Mouse (Mus musculus) left cerebral cortex, adult 11 months (tissue): ENCODE results near the gene Tmem266.
A peak's percentile ranks its signal among the peaks of the same experiment; 100 is the strongest.

ENCODE experiments used
- DNase-seq: peaks from one replicate; pipeline ENCODE4 v3.0.0; 2022; ENCODE audit warnings: low spot score

The Tmem266 gene

GRCm38 (mm10) chr9:55326515-55327233 lies at the start of gene Tmem266, which contains the start of gene Nrg4:
Tmem266 (plus strand) TSS chr9:55326913.
Nrg4 (minus strand) TSS chr9:55326844.
- DNase-seq: peak; percentile 47

- no peak for DNase-seq
Measured at GRCm38 (mm10) chr9:55277562-55277961, 49.2 kb upstream of the Tmem266 start.

DNA sequence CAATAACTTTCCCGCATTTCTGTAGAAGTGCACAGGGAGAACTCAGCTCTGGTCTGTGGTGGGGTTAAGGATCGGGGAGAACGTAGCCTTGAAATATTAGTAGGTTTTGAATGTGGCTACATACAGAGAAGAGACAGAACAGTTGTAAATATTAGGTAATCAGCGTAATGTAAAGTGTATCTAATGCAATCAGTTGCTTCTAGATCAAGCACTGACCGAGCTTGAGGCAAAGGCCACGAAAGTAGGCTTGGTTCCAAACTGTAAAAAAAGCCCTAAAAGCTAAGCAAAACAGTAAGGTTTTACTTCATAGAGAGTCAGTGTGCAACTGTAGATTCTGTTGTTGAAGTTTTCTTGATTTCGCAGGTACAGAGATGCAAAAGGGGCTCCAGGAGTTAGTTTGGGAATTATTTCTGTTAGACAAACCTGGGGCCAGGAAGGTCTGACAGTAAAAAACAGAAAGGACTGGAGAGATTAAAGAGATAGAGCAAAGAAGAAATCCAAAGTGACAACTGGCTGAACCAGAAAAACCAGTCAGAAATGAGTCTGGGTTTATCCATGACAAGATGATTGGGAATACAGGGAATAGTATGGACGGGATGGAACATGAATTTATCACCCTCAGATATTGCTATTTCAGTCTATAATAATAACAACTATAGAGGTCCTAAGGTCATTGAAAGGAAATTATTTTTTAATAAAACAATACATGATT lies 47.4 kb upstream of the Tmem266 start:
- DNase-seq: no peak

DNA sequence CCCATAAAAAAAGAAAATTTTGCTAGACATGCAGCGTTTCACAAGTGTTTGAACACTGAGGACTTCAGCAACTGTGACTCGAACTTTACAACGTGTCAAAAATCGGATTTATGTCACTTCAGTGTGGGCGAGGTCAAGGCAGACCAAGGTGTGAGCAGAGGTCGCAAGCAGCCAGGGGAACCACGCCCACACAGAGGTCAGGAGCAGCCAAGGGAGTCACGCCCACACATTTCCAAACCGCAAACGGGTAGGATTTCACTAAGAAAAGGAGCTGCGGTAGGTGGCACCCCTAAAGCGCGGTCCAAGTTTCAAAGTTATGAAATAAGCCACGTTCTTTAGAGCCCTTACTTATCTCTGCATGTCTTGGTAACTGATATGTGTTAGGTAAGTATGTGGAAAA lies 43.2 kb upstream of the Tmem266 start:
- no peak for DNase-seq

DNA sequence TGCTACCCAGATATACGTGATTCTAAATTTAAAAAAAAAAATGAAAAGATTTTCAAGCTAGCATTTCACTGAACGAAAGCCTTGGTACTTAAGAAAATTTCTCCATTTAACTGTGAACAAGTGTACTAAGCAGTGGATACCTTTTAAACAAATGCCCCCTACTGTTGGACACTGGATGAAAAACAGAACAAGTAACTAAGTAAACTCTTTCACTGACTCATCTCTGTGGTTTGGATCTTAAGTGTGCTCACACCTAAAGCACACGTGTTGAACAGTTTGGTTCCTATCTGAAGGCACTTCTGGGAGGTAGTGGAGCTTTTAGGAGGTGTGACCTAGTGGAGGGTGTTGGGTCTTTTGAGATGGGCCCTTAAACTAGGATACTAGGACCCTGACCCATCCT lies 41.5 kb upstream of the Tmem266 start:
- DNase-seq: no peak

GRCm38 (mm10) chr9:55289475-55290198 lies 37.1 kb upstream of the Tmem266 start:
- DNase-seq: no peak

DNA sequence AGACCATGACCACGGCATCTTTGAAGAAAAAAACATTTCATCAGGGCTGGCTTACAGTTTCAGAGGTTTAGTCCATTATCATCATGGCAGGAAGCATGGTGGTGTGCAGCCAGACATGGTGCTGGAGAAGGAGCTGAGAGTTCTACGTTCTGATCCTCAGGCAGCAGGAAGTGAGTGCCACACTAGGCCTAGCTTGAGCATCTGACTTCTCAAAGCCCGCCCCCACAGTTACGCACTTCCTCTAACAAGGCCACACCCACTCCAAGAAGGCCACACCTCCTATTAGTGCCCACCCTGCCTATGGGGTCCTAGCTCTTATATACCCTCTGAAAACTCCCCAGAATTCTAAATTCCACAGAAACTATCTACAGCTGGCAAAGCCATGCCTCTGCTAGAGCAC lies 34.7 kb upstream of the Tmem266 start:
- no peak for DNase-seq

GRCm38 (mm10) chr9:55296221-55296620 lies 30.5 kb upstream of the Tmem266 start:
- DNase-seq: no peak

- no peak for DNase-seq
Measured at GRCm38 (mm10) chr9:55307066-55307465, 19.6 kb upstream of the Tmem266 start.

DNA sequence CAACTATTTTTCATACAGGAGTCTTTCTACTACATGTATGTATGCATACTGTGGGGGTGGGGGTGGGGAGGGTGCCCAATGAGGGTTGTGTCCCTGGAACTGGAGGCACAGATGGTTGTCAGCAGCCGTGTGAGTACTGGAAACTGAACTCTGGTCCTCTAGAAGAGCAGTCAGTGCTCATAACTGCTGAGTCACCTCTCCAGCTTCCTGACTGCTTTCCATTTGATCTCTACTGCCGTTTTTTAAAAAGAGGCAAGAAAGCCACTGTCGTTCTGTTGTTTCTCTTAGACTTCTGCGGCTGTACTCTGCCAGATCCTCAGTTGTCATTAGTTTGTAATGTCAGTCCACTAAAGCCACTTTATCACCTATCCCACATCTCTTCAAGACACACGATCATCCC lies 19.2 kb upstream of the Tmem266 start:
- DNase-seq: no peak

DNA sequence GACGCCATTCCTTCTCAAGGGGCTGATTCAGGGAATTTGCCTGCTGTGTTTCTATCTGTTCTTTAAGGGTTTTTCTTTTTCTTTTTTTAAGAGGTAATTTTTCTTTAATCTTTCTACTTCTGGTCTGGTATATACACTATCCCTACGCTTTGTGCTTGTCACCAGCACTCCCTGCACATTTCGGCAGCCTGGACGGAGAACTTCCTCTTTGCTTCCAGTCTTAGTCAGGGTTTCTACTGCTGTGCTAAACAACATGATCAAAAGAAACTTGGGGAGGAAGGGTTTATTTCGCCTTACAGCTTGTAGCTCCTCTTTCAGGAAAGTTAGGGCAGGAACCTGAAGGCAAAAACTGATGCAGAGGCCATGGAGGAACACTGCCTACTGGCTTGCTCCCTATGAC lies 18.3 kb upstream of the Tmem266 start:
- no peak for DNase-seq

GRCm38 (mm10) chr9:55311560-55311959 lies 15.2 kb upstream of the Tmem266 start:
- DNase-seq: peak; percentile 67

GRCm38 (mm10) chr9:55313619-55314261 lies 13.0 kb upstream of the Tmem266 start:
- no peak for DNase-seq

- no peak for DNase-seq
Measured at GRCm38 (mm10) chr9:55322641-55323040, 4.1 kb upstream of the Tmem266 start.

- no peak for DNase-seq
Measured at GRCm38 (mm10) chr9:55324085-55324484, 2.6 kb upstream of the Tmem266 start.

GRCm38 (mm10) chr9:55324516-55324915 lies 2.2 kb upstream of the Tmem266 start:
- DNase-seq: no peak

DNA sequence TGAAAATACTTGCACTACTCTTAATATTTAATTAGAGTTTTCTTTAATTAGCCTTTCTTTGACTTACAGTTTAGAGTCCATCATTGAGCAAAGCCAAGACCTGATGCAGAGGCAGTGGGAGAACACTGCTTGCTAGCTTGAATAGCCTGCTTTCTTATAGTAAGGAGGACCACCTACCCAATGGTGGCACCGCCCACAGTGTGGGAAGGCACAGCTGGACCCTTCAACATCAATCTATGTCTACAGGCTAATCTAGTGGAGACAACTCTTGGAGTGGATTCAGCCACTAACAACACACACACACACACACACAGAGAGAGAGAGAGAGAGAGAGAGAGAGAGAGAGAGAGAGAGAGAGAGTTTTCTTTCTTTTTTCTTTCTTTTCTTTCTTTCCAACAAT lies 1.7 kb upstream of the Tmem266 start:
- no peak for DNase-seq

GRCm38 (mm10) chr9:55325564-55326514 lies 874 bp upstream of the Tmem266 start:
- no peak for DNase-seq

DNA sequence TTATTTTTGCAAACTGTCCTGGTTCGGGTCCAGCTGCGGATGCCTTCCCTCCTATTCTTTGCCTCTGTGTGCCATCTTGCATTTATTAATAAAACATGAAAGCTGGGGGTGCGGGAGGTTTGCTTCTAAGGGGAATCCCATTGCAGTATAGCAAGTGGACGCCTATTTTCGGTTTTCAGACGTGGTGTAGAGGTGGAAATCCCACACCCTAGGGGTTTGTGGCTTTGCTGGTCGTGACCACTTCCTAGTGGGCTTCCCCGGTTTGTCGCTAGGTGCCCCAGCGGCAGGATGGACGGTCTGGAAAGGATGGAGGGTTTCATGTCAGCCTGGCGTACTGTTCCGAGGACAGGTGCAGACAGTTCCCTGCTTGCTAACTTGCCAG lies 512 bp downstream of the Tmem266 start:
- DNase-seq: no peak

- no peak for DNase-seq
Measured at GRCm38 (mm10) chr9:55328151-55328918, 1.6 kb downstream of the Tmem266 start.

DNA sequence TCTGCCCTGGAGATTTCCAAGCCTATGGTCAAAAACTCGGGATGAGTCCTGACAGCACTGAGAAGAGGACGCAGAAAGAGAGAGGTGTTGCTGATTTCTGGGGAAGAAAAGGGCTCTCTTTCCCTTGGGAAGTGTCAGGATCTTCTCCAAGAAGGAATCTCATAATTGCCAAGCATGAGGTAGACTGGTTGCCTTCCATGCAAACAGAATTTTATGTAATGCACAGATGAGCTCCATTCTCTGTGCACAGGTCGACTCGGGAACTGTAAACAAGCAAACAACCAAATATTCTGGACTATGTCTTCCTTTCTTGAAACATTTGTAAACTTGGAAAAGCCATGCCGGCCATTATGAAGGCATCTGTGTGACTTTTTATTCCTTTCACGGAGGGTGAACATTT lies 2.7 kb downstream of the Tmem266 start:
- DNase-seq: no peak
